Comparison of ENCODE assay signal across 8 mouse cellular contexts in genomic region chr2:133430741-133431438, GRCm38 (mm10).
DNase-seq lines count a peak whose midpoint lies in the region; ATAC-seq and TF ChIP-seq lines count a peak whose summit lies in the region.

No protein-coding gene starts in this region.

- ATAC-seq in hindbrain, postnatal 0 days: no peak
- ATAC-seq in hindbrain, embryonic 12.5 days (ENCODE audit: low FRiP score): no peak
- peak; percentile 44; the same call in 1 of the 2 replicates for ATAC-seq in intestine, embryonic 15.5 days

- no peak overlapping the region for H3K4me3 ChIP-seq in hindbrain, postnatal 0 days (ENCODE audit: low read length)
- no peak overlapping the region for H3K4me3 ChIP-seq in hindbrain, embryonic 12.5 days
- H3K4me3 ChIP-seq in intestine, embryonic 15.5 days (replicated peaks): no peak overlapping the region

- H3K4me2 ChIP-seq in hindbrain, postnatal 0 days (ENCODE audit: low read depth, low read length): no peak overlapping the region
- H3K4me2 ChIP-seq in hindbrain, embryonic 12.5 days (replicated peaks): no peak overlapping the region
- H3K4me2 ChIP-seq in intestine, embryonic 15.5 days (replicated peaks): no peak overlapping the region

- H3K27ac ChIP-seq in hindbrain, postnatal 0 days: no peak overlapping the region
- H3K27ac ChIP-seq in hindbrain, embryonic 12.5 days: no peak overlapping the region
- no peak overlapping the region for H3K27ac ChIP-seq in intestine, embryonic 15.5 days

- no peaks in the 10 kb centered on the region for H3K36me3 ChIP-seq in hindbrain, postnatal 0 days (ENCODE audit: insufficient read depth, low read length)
- H3K36me3 ChIP-seq in hindbrain, embryonic 12.5 days: no peaks in the 10 kb centered on the region
- no peaks in the 10 kb centered on the region for H3K36me3 ChIP-seq in intestine, embryonic 15.5 days

- 59% methylated on average over 4 of the region's 4 CpGs for WGBS in hindbrain, postnatal 0 days
- WGBS in hindbrain, embryonic 12.5 days: 47% methylated on average over 4 of the region's 4 CpGs
- 44% methylated on average over 4 of the region's 4 CpGs for WGBS in intestine, embryonic 15.5 days

- H3K27me3 ChIP-seq in hindbrain, postnatal 0 days (ENCODE audit: insufficient read depth, low read length): no peaks in the 10 kb centered on the region
- H3K27me3 ChIP-seq in hindbrain, embryonic 12.5 days: no peaks in the 10 kb centered on the region
- H3K27me3 ChIP-seq in intestine, embryonic 15.5 days (replicated peaks): no peaks in the 10 kb centered on the region

- peak; percentile 49 for TF ChIP-seq CTCF in hindbrain, postnatal 0 days (IDR thresholded peaks at IDR 0.05; ENCODE audit: low read depth)

- no peaks in the 10 kb centered on the region for H3K4me1 ChIP-seq in hindbrain, postnatal 0 days (ENCODE audit: insufficient read depth, low read length)
- no peaks in the 10 kb centered on the region for H3K4me1 ChIP-seq in hindbrain, embryonic 12.5 days
- H3K4me1 ChIP-seq in intestine, embryonic 15.5 days (replicated peaks): 0 out of 2 replicates have a peak, but pooled peaks cover 3% of the 10 kb centered on the region

- no peak overlapping the region for H3K9ac ChIP-seq in hindbrain, postnatal 0 days (replicated peaks; ENCODE audit: low read length)
- H3K9ac ChIP-seq in hindbrain, embryonic 12.5 days: no peak overlapping the region
- no peak overlapping the region for H3K9ac ChIP-seq in intestine, embryonic 15.5 days

- DNase-seq in hindbrain, postnatal 0 days (ENCODE audit: low spot score): peak; percentile 53
- peak; percentile 19 for DNase-seq in ES-CJ7 (ENCODE audit: low read depth, low spot score)
- DNase-seq in c-Kit-positive CD71-positive TER-119-negative erythroid progenitor cells, embryonic 14.5 days (ENCODE audit: low read depth): peak; percentile 44
- DNase-seq in mesoderm, embryonic 11.5 days (ENCODE audit: low read depth, low spot score): peak; percentile 32
- DNase-seq in ovary, postnatal 36 days (ENCODE audit: low spot score): no peak
- DNase-seq in layer of hippocampus, adult 9-11 months: no peak

- no peaks in the 10 kb centered on the region for H3K9me3 ChIP-seq in hindbrain, postnatal 0 days (ENCODE audit: low read length)
- no peaks in the 10 kb centered on the region for H3K9me3 ChIP-seq in hindbrain, embryonic 12.5 days (replicated peaks)
- no peaks in the 10 kb centered on the region for H3K9me3 ChIP-seq in intestine, embryonic 15.5 days

Comparison
In these comparisons a context has a peak if more than half of its experiments do, and no peak if none do; other contexts are left out.
1. DNase-seq: peak in hindbrain, postnatal 0 days (single experiment), ES-CJ7 (single experiment), c-Kit-positive CD71-positive TER-119-negative erythroid progenitor cells, embryonic 14.5 days (single experiment) and mesoderm, embryonic 11.5 days (single experiment); none in ovary, postnatal 36 days (single experiment) and layer of hippocampus, adult 9-11 months (single experiment).